Comparison of ENCODE assay signal across 24 mouse cellular contexts in genomic region chr10:19405959-19406358, GRCm38 (mm10). TPM values are rescaled to one million over a fixed set of nuclear protein-coding genes. Genes with fewer than 3 reads are reported as not detected.
A peak's percentile ranks its signal among the peaks of the same experiment; 100 is the strongest.
DNase-seq lines count a peak whose midpoint lies in the region; ATAC-seq and TF ChIP-seq lines count a peak whose summit lies in the region.
"Had no signal": no experiment of that assay in that cellular context is flagged by ENCODE, and none has a peak within 500 bp of the region (broad histone marks: within the 10 kb centered on the region; RNA-seq: fewer than 3 reads in every experiment).

No protein-coding gene starts in this region.

- 89% methylated on average over 1 of the region's 1 CpGs for WGBS in midbrain, embryonic 11.5 days
- 75% methylated on average over 1 of the region's 1 CpGs for WGBS in midbrain, embryonic 10.5 days

- no peak overlapping the region for H3K27ac ChIP-seq in midbrain, embryonic 11.5 days (ENCODE audit: low read depth, low read length)
- H3K27ac ChIP-seq in midbrain, embryonic 10.5 days (replicated peaks), result no peak overlapping the region
- no peak overlapping the region for H3K27ac ChIP-seq in CH12.LX (ENCODE audit: insufficient read depth, low read depth)
- H3K27ac ChIP-seq: embryonic facial prominence, embryonic 10.5 days; embryonic facial prominence, embryonic 12.5 days; forebrain, embryonic 13.5 days; forebrain, embryonic 15.5 days had no signal

- peak in 1 of 2 experiments; percentile 20; a peak in 2 of 4 replicates for TF ChIP-seq CTCF in CH12.LX (conservative IDR thresholded peaks at IDR 0.05 in 1 of 2, IDR thresholded peaks at IDR 0.05 in 1 of 2; ENCODE audit: low read depth in 2 of 2, low read length in 2 of 2)

- ATAC-seq in midbrain, embryonic 11.5 days (ENCODE audit: low FRiP score), result no peak
- ATAC-seq: forebrain, embryonic 13.5 days; forebrain, embryonic 15.5 days; forebrain, postnatal 0 days had no signal

- no peaks in the 10 kb centered on the region for H3K9me3 ChIP-seq in midbrain, embryonic 11.5 days (ENCODE audit: control insufficient read depth, low read length)
- H3K9me3 ChIP-seq in midbrain, embryonic 10.5 days (replicated peaks), result no peaks in the 10 kb centered on the region
- no peaks in the 10 kb centered on the region for H3K9me3 ChIP-seq in CH12.LX (replicated peaks; ENCODE audit: low read length)
- H3K9me3 ChIP-seq: embryonic facial prominence, embryonic 10.5 days; embryonic facial prominence, embryonic 12.5 days; forebrain, embryonic 13.5 days; forebrain, embryonic 15.5 days had no signal

- no peak; the same call in none of the 2 replicates for TF ChIP-seq RAD21 in CH12.LX (IDR thresholded peaks at IDR 0.05; ENCODE audit: low read depth, low read length)

- intact Hi-C loops in heart, postnatal 14 days (cut with DNase I), result no loop called here

- no peaks in the 10 kb centered on the region for H3K79me2 ChIP-seq in CH12.LX (replicated peaks; ENCODE audit: control insufficient read depth, extremely low read depth, insufficient read depth, poor library complexity, severe bottlenecking)

- no peak overlapping the region for H3K4me2 ChIP-seq in midbrain, embryonic 11.5 days
- peak overlapping the region; percentile 34 for H3K4me2 ChIP-seq in CH12.LX (ENCODE audit: insufficient read depth, low read depth, poor library complexity, severe bottlenecking)
- H3K4me2 ChIP-seq: embryonic facial prominence, embryonic 12.5 days; forebrain, embryonic 13.5 days; forebrain, embryonic 15.5 days had no signal

- peak; percentile 75 for DNase-seq in midbrain, embryonic 11.5 days (ENCODE audit: low spot score, missing footprints)
- no peak for DNase-seq in midbrain, embryonic 10.5 days (ENCODE audit: low spot score)
- peak; percentile 75 for DNase-seq in CH12.LX (ENCODE audit: extremely low read depth)
- peak; percentile 27 for DNase-seq in induced T-regulatory cell, adult 2 months (ENCODE audit: low read depth)
- DNase-seq in frontal cortex, postnatal 10 days (ENCODE audit: low spot score in 2 of 2), result no peak
- no peak for DNase-seq in urinary bladder, postnatal 14 days (ENCODE audit: low spot score)
- DNase-seq in heart, postnatal 14 days, result no peak
- DNase-seq: adrenal gland, adult 8-10 months; adrenal gland, postnatal 14 days; adrenal gland, postnatal 36 days; B cell, adult 2 months; cerebellum, adult 11-12 months; cerebellum, adult 2 months; cerebellum, adult 9-10 months; cerebellum, postnatal 10 days; cerebellum, postnatal 25 days; forebrain, postnatal 0 days had no signal

- no peaks in the 10 kb centered on the region for H3K4me1 ChIP-seq in midbrain, embryonic 11.5 days (ENCODE audit: control insufficient read depth, insufficient read depth, low read length)
- H3K4me1 ChIP-seq in midbrain, embryonic 10.5 days, result peaks cover 6% of the 10 kb centered on the region
- peaks cover 11 to 49% of the 10 kb centered on the region in 2 experiments for H3K4me1 ChIP-seq in CH12.LX (ENCODE audit: control insufficient read depth in 1 of 2, insufficient read depth in 2 of 2)

- in situ Hi-C loops in CH12.LX (cut with MboI; ENCODE audit: low pct_ligation_motif_present, low pct_unique_long_range_greater_than_20kb, low sequenced_read_pairs), result no loop called here

- no peak overlapping the region for H3K9ac ChIP-seq in midbrain, embryonic 11.5 days (ENCODE audit: low read length)
- no peak overlapping the region for H3K9ac ChIP-seq in CH12.LX (ENCODE audit: insufficient read depth, low read depth)
- H3K9ac ChIP-seq: embryonic facial prominence, embryonic 12.5 days; forebrain, embryonic 13.5 days; forebrain, embryonic 15.5 days; forebrain, postnatal 0 days had no signal

- no peak overlapping the region for H3K4me3 ChIP-seq in midbrain, embryonic 11.5 days (ENCODE audit: low read depth, low read length)
- H3K4me3 ChIP-seq in midbrain, embryonic 10.5 days, result no peak overlapping the region
- no peak overlapping the region for H3K4me3 ChIP-seq in CH12.LX (replicated peaks in 1 of 3; ENCODE audit: low read depth in 2 of 3, low read length in 2 of 3, poor library complexity in 1 of 3)
- H3K4me3 ChIP-seq: embryonic facial prominence, embryonic 10.5 days; embryonic facial prominence, embryonic 12.5 days; forebrain, embryonic 13.5 days; forebrain, embryonic 15.5 days had no signal

- TF ChIP-seq EP300 in CH12.LX (IDR thresholded peaks at IDR 0.05; ENCODE audit: low read length), result peak; percentile 90

- H3K36me3 ChIP-seq in midbrain, embryonic 11.5 days (ENCODE audit: control insufficient read depth, insufficient read depth, low read length), result no peaks in the 10 kb centered on the region
- no peaks in the 10 kb centered on the region for H3K36me3 ChIP-seq in midbrain, embryonic 10.5 days
- no peaks in the 10 kb centered on the region for H3K36me3 ChIP-seq in CH12.LX (replicated peaks in 1 of 2; ENCODE audit: control insufficient read depth in 1 of 2, insufficient read depth in 1 of 2, low read length in 1 of 2)
- H3K36me3 ChIP-seq: embryonic facial prominence, embryonic 10.5 days; embryonic facial prominence, embryonic 12.5 days; forebrain, embryonic 15.5 days had no signal

- dilution Hi-C loops in CH12.LX (cut with MboI; ENCODE audit: extremely low pct_ligation_motif_present, extremely low pct_unique_long_range_greater_than_20kb, low sequenced_read_pairs), result no loop called here

- TF ChIP-seq POLR2A in CH12.LX (IDR thresholded peaks at IDR 0.05; ENCODE audit: low read depth, low read length), result no peak

- H3K27me3 ChIP-seq in midbrain, embryonic 11.5 days (ENCODE audit: control insufficient read depth, insufficient read depth, low read length), result no peaks in the 10 kb centered on the region
- peaks cover 17% of the 10 kb centered on the region for H3K27me3 ChIP-seq in midbrain, embryonic 10.5 days (ENCODE audit: low read depth, poor library complexity, severe bottlenecking)
- H3K27me3 ChIP-seq in CH12.LX (replicated peaks), result no peaks in the 10 kb centered on the region
- H3K27me3 ChIP-seq: embryonic facial prominence, embryonic 12.5 days; forebrain, embryonic 15.5 days had no signal

TF ChIP-seq in CH12.LX, 34 proteins besides CTCF, POLR2A, EP300 and RAD21 (continues in another document):
- no peak for TF ChIP-seq E2F4 (IDR thresholded peaks at IDR 0.05; ENCODE audit: insufficient replicate concordance, low read depth, low read length)
- TF ChIP-seq UBTF (IDR thresholded peaks at IDR 0.05; ENCODE audit: low read depth, low read length), result no peak
- TF ChIP-seq SIN3A (IDR thresholded peaks at IDR 0.05; ENCODE audit: low read length), result peak; percentile 56; the same call in 1 of the 2 replicates
- no peak for TF ChIP-seq NRF1 (IDR thresholded peaks at IDR 0.05; ENCODE audit: low read depth, low read length)
- TF ChIP-seq SMC3 (IDR thresholded peaks at IDR 0.05; ENCODE audit: low read depth, low read length), result 0 out of 2 replicates have a peak, but pooled peaks have one; percentile 4
- TF ChIP-seq ELF1 (IDR thresholded peaks at IDR 0.05; ENCODE audit: low read depth, low read length), result no peak
- no peak for TF ChIP-seq MAZ (IDR thresholded peaks at IDR 0.05; ENCODE audit: low read depth, low read length)
- no peak for TF ChIP-seq GABPA (IDR thresholded peaks at IDR 0.05; ENCODE audit: insufficient replicate concordance, low read depth, low read length)
- peak; percentile 63; the same call in 1 of the 2 replicates for TF ChIP-seq BHLHE40 (IDR thresholded peaks at IDR 0.05; ENCODE audit: low read depth, low read length)
- peak; percentile 47; the same call in 1 of the 2 replicates for TF ChIP-seq MAFK (IDR thresholded peaks at IDR 0.05; ENCODE audit: insufficient replicate concordance, low read length)
- no peak for TF ChIP-seq TBP (conservative IDR thresholded peaks at IDR 0.05; ENCODE audit: low read depth, low read length)
- peak; percentile 36; the same call in 1 of the 2 replicates for TF ChIP-seq MAX (IDR thresholded peaks at IDR 0.05; ENCODE audit: low read length)
- no peak for TF ChIP-seq MXI1 (IDR thresholded peaks at IDR 0.05; ENCODE audit: low read depth, low read length)
- TF ChIP-seq ZC3H11A (IDR thresholded peaks at IDR 0.05; ENCODE audit: low read depth, low read length), result no peak
- TF ChIP-seq ETS1 (conservative IDR thresholded peaks at IDR 0.05; ENCODE audit: low read depth, low read length), result peak; percentile 77
- no peak for TF ChIP-seq ZKSCAN1 (IDR thresholded peaks at IDR 0.05; ENCODE audit: borderline replicate concordance, low read depth, low read length)
- no peak for TF ChIP-seq USF1 (IDR thresholded peaks at IDR 0.05; ENCODE audit: low read depth, low read length)
- no peak for TF ChIP-seq POLR2AphosphoS2 (IDR thresholded peaks at IDR 0.05; ENCODE audit: low read depth, low read length)
- TF ChIP-seq ZMIZ1 (IDR thresholded peaks at IDR 0.05; ENCODE audit: low read depth, low read length), result no peak
- no peak for TF ChIP-seq USF2 (conservative IDR thresholded peaks at IDR 0.05; ENCODE audit: low read depth, low read length)
- TF ChIP-seq HCFC1 (IDR thresholded peaks at IDR 0.05; ENCODE audit: low read depth, low read length), result no peak
- peak; percentile 59; the same call in 1 of the 2 replicates for TF ChIP-seq MEF2A (IDR thresholded peaks at IDR 0.05; ENCODE audit: borderline replicate concordance, low read depth, low read length)
- 0 out of 2 replicates have a peak, but pooled peaks have one; percentile 12 for TF ChIP-seq ZNF384 (IDR thresholded peaks at IDR 0.05; ENCODE audit: low read depth, low read length)
- TF ChIP-seq TCF12 (IDR thresholded peaks at IDR 0.05; ENCODE audit: low read depth, low read length), result peak; percentile 58; the same call in 1 of the 2 replicates
- TF ChIP-seq NELFE (IDR thresholded peaks at IDR 0.05; ENCODE audit: low read depth, low read length), result no peak
- no peak for TF ChIP-seq PAX5 (IDR thresholded peaks at IDR 0.05; ENCODE audit: low read length)
- TF ChIP-seq KAT2A (IDR thresholded peaks at IDR 0.05; ENCODE audit: insufficient replicate concordance, low read length), result no peak
- TF ChIP-seq RCOR1 (conservative IDR thresholded peaks at IDR 0.05; ENCODE audit: low read depth, low read length), result no peak
- TF ChIP-seq JUND (conservative IDR thresholded peaks at IDR 0.05; ENCODE audit: low read depth, low read length), result peak; percentile 44; the same call in 1 of the 2 replicates
- peak; percentile 29; the same call in 1 of the 2 replicates for TF ChIP-seq JUN (IDR thresholded peaks at IDR 0.05; ENCODE audit: insufficient read depth, low read depth, low read length)
- no peak for TF ChIP-seq CHD1 (IDR thresholded peaks at IDR 0.05; ENCODE audit: low read depth, low read length)

RNA-seq across cellular contexts. Expression of gene Olig3, which starts 49.6 kb away (rescaled TPM):
- 18.7 and 20.7 TPM in 2 replicates for polyA plus RNA-seq in midbrain, embryonic 11.5 days (2014; fragmentation: Nextera tagmentation; extraction: Ambion mirVana)
- 14.3 and 23.1 TPM in 2 replicates for polyA plus RNA-seq in midbrain, embryonic 10.5 days (2016; fragmentation: Nextera tagmentation; extraction: Ambion mirVana)
- total RNA-seq in CH12.LX (2012; rRNA removed), result not detected in 2 replicates
- total RNA-seq in CH12.LX (2014; rRNA removed), result not detected in 2 replicates
- not detected in 2 replicates for polyA plus RNA-seq in CH12.LX (2012; ENCODE audit: insufficient read length, low read depth)
- total RNA-seq in heart, postnatal 14 days (2021), result under 1 TPM in 1 of 2 experiments, not detected in 1; 0.10 TPM
- total RNA-seq: adrenal gland, adult 18-20 months; adrenal gland, adult 8-10 months; adrenal gland, postnatal 14 days; adrenal gland, postnatal 36 days; forebrain, postnatal 0 days; MEL had no signal
- polyA plus RNA-seq: cortical plate, adult 2 months had no signal

Comparison
In these comparisons a context has a peak if more than half of its experiments do, and no peak if none do; other contexts are left out.
1. DNase-seq: peak in midbrain, embryonic 11.5 days (single experiment), CH12.LX (single experiment) and induced T-regulatory cell, adult 2 months (single experiment); none in midbrain, embryonic 10.5 days (single experiment), frontal cortex, postnatal 10 days (0 of 2), urinary bladder, postnatal 14 days (single experiment) and heart, postnatal 14 days (0 of 2).
2. RNA of gene Olig3, which starts 49.6 kb away (polyA plus RNA-seq): 14.3 to 23.1 TPM in midbrain, embryonic 10.5 days and 18.7 to 20.7 TPM in midbrain, embryonic 11.5 days; not detected in CH12.LX; every median in the first group is over 10 times any median in the second.